Comparison of ENCODE assay signal across 16 mouse cellular contexts in genomic region chr15:103357817-103358216, GRCm38 (mm10). TPM values are rescaled to one million over a fixed set of nuclear protein-coding genes. Genes with fewer than 3 reads are reported as not detected.
DNase-seq lines count a peak whose midpoint lies in the region; ATAC-seq and TF ChIP-seq lines count a peak whose summit lies in the region.
"Had no signal": no experiment of that assay in that cellular context is flagged by ENCODE, and none has a peak within 500 bp of the region (broad histone marks: within the 10 kb centered on the region; RNA-seq: fewer than 3 reads in every experiment).

No protein-coding gene starts in this region.

- TF ChIP-seq CTCF in embryonic fibroblast, embryonic 13.5 days (IDR thresholded peaks at IDR 0.05; ENCODE audit: borderline replicate concordance, insufficient read depth, low read length), result no peak

- peaks cover 49% of the 10 kb centered on the region for H3K4me1 ChIP-seq in liver, embryonic 13.5 days (replicated peaks)
- H3K4me1 ChIP-seq in embryonic fibroblast, embryonic 13.5 days (ENCODE audit: control insufficient read depth, insufficient read depth, low read length), result peaks cover 19% of the 10 kb centered on the region
- H3K4me1 ChIP-seq: midbrain, embryonic 15.5 days had no signal

- H3ac ChIP-seq in myocyte (ENCODE audit: control insufficient read depth, insufficient read length), result no peak overlapping the region

- H3K27ac ChIP-seq in liver, embryonic 13.5 days, result peak overlapping the region; percentile 41; the same call in 1 of the 2 replicates
- peak overlapping the region; percentile 83 for H3K27ac ChIP-seq in embryonic fibroblast, embryonic 13.5 days (ENCODE audit: insufficient read depth, low read length)
- H3K27ac ChIP-seq: midbrain, embryonic 15.5 days; neural tube, embryonic 12.5 days had no signal

- no peaks in the 10 kb centered on the region for H3K9me3 ChIP-seq in liver, embryonic 13.5 days (replicated peaks)
- H3K9me3 ChIP-seq: midbrain, embryonic 15.5 days; neural tube, embryonic 12.5 days had no signal

- H3K4me3 ChIP-seq in liver, embryonic 13.5 days (replicated peaks), result no peak overlapping the region
- no peak overlapping the region for H3K4me3 ChIP-seq in embryonic fibroblast, embryonic 13.5 days (ENCODE audit: insufficient read depth, low read length)
- H3K4me3 ChIP-seq in myocyte, result no peak overlapping the region
- H3K4me3 ChIP-seq: erythroblast, embryonic 14.5 days; midbrain, embryonic 15.5 days; neural tube, embryonic 12.5 days had no signal

- H3K9ac ChIP-seq in liver, embryonic 13.5 days, result no peak overlapping the region
- H3K9ac ChIP-seq: midbrain, embryonic 15.5 days; neural tube, embryonic 12.5 days had no signal

- no peaks in the 10 kb centered on the region for H3K27me3 ChIP-seq in liver, embryonic 13.5 days
- no peaks in the 10 kb centered on the region for H3K27me3 ChIP-seq in myocyte (ENCODE audit: control insufficient read depth, insufficient read depth, insufficient read length)
- H3K27me3 ChIP-seq: midbrain, embryonic 15.5 days; neural tube, embryonic 12.5 days had no signal

- intact Hi-C loops in heart, postnatal 25 days (cut with DNase I), result no loop called here

- WGBS in liver, embryonic 13.5 days (ENCODE audit: insufficient replicate concordance), result 61% methylated on average over 4 of the region's 4 CpGs

- ATAC-seq in liver, embryonic 13.5 days (ENCODE audit: low read depth), result no peak
- ATAC-seq in cerebellum, adult (ENCODE audit: insufficient number of reproducible peaks, low FRiP score, low TSS enrichment), result no peak

- no peak overlapping the region for H3K4me2 ChIP-seq in liver, embryonic 13.5 days
- peak overlapping the region; percentile 78 for H3K4me2 ChIP-seq in myocyte (ENCODE audit: low read depth)
- H3K4me2 ChIP-seq: midbrain, embryonic 15.5 days; neural tube, embryonic 12.5 days had no signal

- peaks cover 54% of the 10 kb centered on the region for H3K36me3 ChIP-seq in liver, embryonic 13.5 days
- H3K36me3 ChIP-seq in myocyte (ENCODE audit: control insufficient read depth, insufficient read depth), result peaks cover 46% of the 10 kb centered on the region
- H3K36me3 ChIP-seq: midbrain, embryonic 15.5 days; neural tube, embryonic 12.5 days had no signal

- TF ChIP-seq POLR2A in embryonic fibroblast, embryonic 13.5 days (IDR thresholded peaks at IDR 0.05; ENCODE audit: low read depth, low read length), result 0 out of 2 replicates have a peak, but pooled peaks have one; percentile 25
- no peak for TF ChIP-seq POLR2A in myocyte (IDR thresholded peaks at IDR 0.05; ENCODE audit: insufficient read length, low read depth)

- peak; percentile 93 for DNase-seq in heart, adult 11 months
- DNase-seq in heart, postnatal 25 days (ENCODE audit: low spot score), result no peak
- DNase-seq in liver, embryonic 13.5 days, result no peak
- no peak for DNase-seq in liver
- no peak for DNase-seq in cerebellum, adult 9-11 months
- DNase-seq: adrenal gland, postnatal 14 days; B cell, adult 2 months; spleen, adult 18-20 months; thymus, postnatal 25 days had no signal

- peaks cover 49% of the 10 kb centered on the region for H3K79me2 ChIP-seq in myocyte (ENCODE audit: control insufficient read depth, insufficient read depth)

TF ChIP-seq in myocyte, 11 proteins besides CTCF, POLR2A, EP300 and RAD21:
- TF ChIP-seq CEBPB (IDR thresholded peaks at IDR 0.05; ENCODE audit: insufficient read depth, poor library complexity, severe bottlenecking) (no peak), REST (IDR thresholded peaks at IDR 0.05; ENCODE audit: insufficient read depth, insufficient read length) (no peak), SRF (IDR thresholded peaks at IDR 0.05; ENCODE audit: control insufficient read depth, insufficient read length, low read depth) (no peak), TCF12 (IDR thresholded peaks at IDR 0.05; ENCODE audit: insufficient read depth, poor library complexity, severe bottlenecking) (no peak), POLR2AphosphoS2 (IDR thresholded peaks at IDR 0.05; ENCODE audit: insufficient read length, low read depth) (no peak), E2F4 (IDR thresholded peaks at IDR 0.05; ENCODE audit: insufficient read depth) (no peak), MAX (IDR thresholded peaks at IDR 0.05; ENCODE audit: low read depth) (no peak), USF1 (IDR thresholded peaks at IDR 0.05; ENCODE audit: low read depth) (no peak)

RNA-seq across cellular contexts. Expression of gene Itga5, which starts 8.7 kb away (rescaled TPM):
- 10 to 100 TPM; 48.1 to 48.2 TPM for total RNA-seq in heart, postnatal 25 days (2021)
- polyA plus RNA-seq in liver, embryonic 13.5 days (2015; fragmentation: Nextera tagmentation; extraction: Ambion mirVana), result 12.9 and 15.8 TPM in 2 replicates
- 161 and 346 TPM in 2 replicates for polyA plus RNA-seq in embryonic fibroblast, embryonic 13.5 days (2011; ENCODE audit: insufficient read length, low read depth, missing spikeins)
- 162 TPM for polyA plus RNA-seq in myocyte (2012; fragmentation: generic; extraction: Trizol)

RNA-seq across cellular contexts. Expression of gene Zfp385a, which starts 17.9 kb away (rescaled TPM):
- total RNA-seq in heart, postnatal 25 days (2021), result 10 to 100 TPM; 12.5 to 13.7 TPM
- 4.6 and 5.9 TPM in 2 replicates for polyA plus RNA-seq in liver, embryonic 13.5 days (2015; fragmentation: Nextera tagmentation; extraction: Ambion mirVana)
- polyA plus RNA-seq in embryonic fibroblast, embryonic 13.5 days (2011; ENCODE audit: insufficient read length, low read depth, missing spikeins), result 25.0 and 27.6 TPM in 2 replicates
- 35.6 TPM for polyA plus RNA-seq in myocyte (2012; fragmentation: generic; extraction: Trizol)

RNA-seq across cellular contexts. Expression of gene Gpr84, which starts 47.4 kb away (rescaled TPM):
- not detected for total RNA-seq in heart, postnatal 25 days (2021)
- 0.28 and 0.29 TPM in 2 replicates for polyA plus RNA-seq in liver, embryonic 13.5 days (2015; fragmentation: Nextera tagmentation; extraction: Ambion mirVana)
- 0.40 TPM in 1 of 2 replicates, not detected in the other for polyA plus RNA-seq in embryonic fibroblast, embryonic 13.5 days (2011; ENCODE audit: insufficient read length, low read depth, missing spikeins)
- 0.05 TPM for polyA plus RNA-seq in myocyte (2012; fragmentation: generic; extraction: Trizol)
- total RNA-seq: adrenal gland, postnatal 14 days; common myeloid progenitor, adult 5-6 weeks had no signal
- polyA plus RNA-seq: erythroblast, embryonic 14.5 days had no signal
